Mouse (Mus musculus) liver, adult 2 months (tissue): ENCODE results near the gene Ccdc191.

ENCODE experiments used
- CTCF ChIP-seq: fragments of 200-500 bp; IDR thresholded peaks from 2 replicates; pipeline ENCODE4 v1.5.1; 2011; ENCODE audit warnings: low read depth, low read length, control low read depth
- POLR2A ChIP-seq: fragments of 200-500 bp; IDR thresholded peaks from 2 replicates; pipeline ENCODE4 v1.6.1; 2011; ENCODE audit warnings: low read length, control low read depth; ENCODE audit not compliant: insufficient read depth; ENCODE audit errors: extremely low read depth

- TF ChIP-seq CTCF (no peak), POLR2A (no peak)
Observed at GRCm38 (mm10) chr16:43954913-43955312, 65.3 kb downstream of the Ccdc191 start.
